Mouse (Mus musculus): ENCODE results near the gene 1700008O03Rik. TPM values are rescaled to one million over a fixed set of nuclear protein-coding genes. Genes with fewer than 3 reads are reported as not detected.

Gene 1700008O03Rik
- polyA plus RNA-seq, 1 experiment from 2014 or later, result 0.90 TPM

Other genes starting within 250 kb of the 1700008O03Rik start
- gene Klk1b16, start 249.1 kb downstream of the 1700008O03Rik start, polyA plus RNA-seq (2015; fragmentation: Nextera tagmentation; extraction: Ambion mirVana), result 0.33 TPM in 2 replicates
- gene Klk1b24, start 197.6 kb downstream of the 1700008O03Rik start, polyA plus RNA-seq (2015; fragmentation: Nextera tagmentation; extraction: Ambion mirVana), result not detected in 2 replicates
- gene Klk1b3, start 187.6 kb downstream of the 1700008O03Rik start, polyA plus RNA-seq (2015; fragmentation: Nextera tagmentation; extraction: Ambion mirVana), result 0.31 and 0.63 TPM in 2 replicates
- gene Klk1b4, start 178.4 kb downstream of the 1700008O03Rik start, polyA plus RNA-seq (2015; fragmentation: Nextera tagmentation; extraction: Ambion mirVana), result 0.33 and 0.50 TPM in 2 replicates
- gene Klk1b5, start 169.9 kb downstream of the 1700008O03Rik start, polyA plus RNA-seq (2015; fragmentation: Nextera tagmentation; extraction: Ambion mirVana), result 0.10 TPM in 1 of 2 replicates, not detected in the other
- gene Klk1, start 160.5 kb downstream of the 1700008O03Rik start, polyA plus RNA-seq (2015; fragmentation: Nextera tagmentation; extraction: Ambion mirVana), result 2.2 and 3.8 TPM in 2 replicates
- gene Gm36864, start 149.6 kb downstream of the 1700008O03Rik start, polyA plus RNA-seq (2015; fragmentation: Nextera tagmentation; extraction: Ambion mirVana), result not detected in 2 replicates
- 0.81 and 1.3 TPM in 2 replicates for gene 1700028J19Rik, start 139.1 kb downstream of the 1700008O03Rik start, polyA plus RNA-seq (2015; fragmentation: Nextera tagmentation; extraction: Ambion mirVana)
- 76.8 and 86.3 TPM in 2 replicates for gene 2410002F23Rik, start 139.1 kb downstream of the 1700008O03Rik start, polyA plus RNA-seq (2015; fragmentation: Nextera tagmentation; extraction: Ambion mirVana)
- gene Acp4, start 128.4 kb downstream of the 1700008O03Rik start, polyA plus RNA-seq (2015; fragmentation: Nextera tagmentation; extraction: Ambion mirVana), result 0.14 TPM in 2 replicates
- not detected in 2 replicates for gene Gm15517, start 124.4 kb downstream of the 1700008O03Rik start, polyA plus RNA-seq (2015; fragmentation: Nextera tagmentation; extraction: Ambion mirVana)
- gene Clec11a, start 78.9 kb downstream of the 1700008O03Rik start, polyA plus RNA-seq (2015; fragmentation: Nextera tagmentation; extraction: Ambion mirVana), result 3.7 and 4.0 TPM in 2 replicates
- 0.14 and 0.29 TPM in 2 replicates for gene Shank1, start 75.6 kb downstream of the 1700008O03Rik start, polyA plus RNA-seq (2015; fragmentation: Nextera tagmentation; extraction: Ambion mirVana)
- 0.26 and 0.38 TPM in 2 replicates for gene Syt3, start 1.7 kb downstream of the 1700008O03Rik start, polyA plus RNA-seq (2015; fragmentation: Nextera tagmentation; extraction: Ambion mirVana)
- 0.05 TPM in 1 of 2 replicates, not detected in the other for gene Lrrc4b, start 43.2 kb upstream of the 1700008O03Rik start, polyA plus RNA-seq (2015; fragmentation: Nextera tagmentation; extraction: Ambion mirVana)
- gene Aspdh, start 79.6 kb upstream of the 1700008O03Rik start, polyA plus RNA-seq (2015; fragmentation: Nextera tagmentation; extraction: Ambion mirVana), result not detected in 2 replicates
- gene Josd2, start 82.2 kb upstream of the 1700008O03Rik start, polyA plus RNA-seq (2015; fragmentation: Nextera tagmentation; extraction: Ambion mirVana), result 30.6 and 37.4 TPM in 2 replicates
- gene Emc10, start 110.7 kb upstream of the 1700008O03Rik start, polyA plus RNA-seq (2015; fragmentation: Nextera tagmentation; extraction: Ambion mirVana), result 83.8 and 85.5 TPM in 2 replicates
- 9.5 and 13.4 TPM in 2 replicates for gene Fam71e1, start 110.8 kb upstream of the 1700008O03Rik start, polyA plus RNA-seq (2015; fragmentation: Nextera tagmentation; extraction: Ambion mirVana)
- 0.55 TPM in 2 replicates for gene Mybpc2, start 138.8 kb upstream of the 1700008O03Rik start, polyA plus RNA-seq (2015; fragmentation: Nextera tagmentation; extraction: Ambion mirVana)
- gene Spib, start 146.3 kb upstream of the 1700008O03Rik start, polyA plus RNA-seq (2015; fragmentation: Nextera tagmentation; extraction: Ambion mirVana), result 16.3 and 17.7 TPM in 2 replicates
- 104 and 118 TPM in 2 replicates for gene Pold1, start 163.0 kb upstream of the 1700008O03Rik start, polyA plus RNA-seq (2015; fragmentation: Nextera tagmentation; extraction: Ambion mirVana)
- gene Nr1h2, start 168.1 kb upstream of the 1700008O03Rik start, polyA plus RNA-seq (2015; fragmentation: Nextera tagmentation; extraction: Ambion mirVana), result 96.9 and 101 TPM in 2 replicates
- 11.1 and 11.3 TPM in 2 replicates for gene Napsa, start 186.6 kb upstream of the 1700008O03Rik start, polyA plus RNA-seq (2015; fragmentation: Nextera tagmentation; extraction: Ambion mirVana)
- 0.03 TPM in 1 of 2 replicates, not detected in the other for gene Kcnc3, start 204.8 kb upstream of the 1700008O03Rik start, polyA plus RNA-seq (2015; fragmentation: Nextera tagmentation; extraction: Ambion mirVana)